Mouse (Mus musculus) frontal cortex, postnatal 14 days (tissue): ENCODE measurements around the gene Trmt6.

ENCODE experiments used
- DNase-seq, 2 experiments: peaks; one replicate each; pipeline ENCODE4 v3.0.0; 2022; ENCODE audit warnings: low spot score in 2 of 2

The Trmt6 gene

DNA sequence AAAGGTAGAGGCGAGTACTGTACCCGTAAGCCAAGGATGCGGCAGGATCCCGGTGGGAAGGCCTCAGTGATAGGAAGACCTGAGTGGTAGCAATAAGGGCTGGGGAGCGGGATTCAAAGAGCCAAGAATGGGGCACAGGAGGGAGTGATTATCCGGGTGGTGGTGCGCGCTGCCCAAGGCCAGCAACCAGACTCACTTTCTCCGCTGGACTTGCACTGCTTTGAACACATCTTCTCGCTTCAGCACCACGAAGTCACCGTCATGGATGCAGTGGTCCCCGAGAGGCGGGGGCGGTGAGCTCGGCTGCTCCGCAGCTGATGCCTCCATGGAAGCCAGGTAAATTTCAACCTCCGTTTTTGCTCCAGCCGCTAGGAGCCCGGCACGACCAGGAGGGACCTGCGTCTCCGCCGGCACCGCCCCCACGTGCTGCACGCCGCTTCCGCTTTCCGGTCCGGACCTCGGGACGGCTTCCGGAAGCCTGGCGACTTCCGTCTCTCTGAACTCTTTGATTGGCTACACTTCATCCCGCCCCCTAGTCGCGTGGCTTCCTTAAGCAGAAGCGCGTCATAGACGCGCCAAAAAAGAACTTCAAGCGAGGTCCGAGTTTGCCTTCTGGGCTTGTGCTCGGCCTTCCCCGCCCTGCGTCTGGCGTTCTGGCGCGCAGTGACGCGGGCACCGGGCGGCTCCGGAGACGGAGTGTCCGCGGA, at the start of gene Trmt6, which contains the start of gene Mcm8:
Gene Trmt6, minus strand, starts transcription at position 448 of the 707 bp plus-strand sequence.
Gene Mcm8, plus strand, starts transcription at position 534 of the 707 bp plus-strand sequence.
- peak; percentile 81 to 85 for DNase-seq

DNA sequence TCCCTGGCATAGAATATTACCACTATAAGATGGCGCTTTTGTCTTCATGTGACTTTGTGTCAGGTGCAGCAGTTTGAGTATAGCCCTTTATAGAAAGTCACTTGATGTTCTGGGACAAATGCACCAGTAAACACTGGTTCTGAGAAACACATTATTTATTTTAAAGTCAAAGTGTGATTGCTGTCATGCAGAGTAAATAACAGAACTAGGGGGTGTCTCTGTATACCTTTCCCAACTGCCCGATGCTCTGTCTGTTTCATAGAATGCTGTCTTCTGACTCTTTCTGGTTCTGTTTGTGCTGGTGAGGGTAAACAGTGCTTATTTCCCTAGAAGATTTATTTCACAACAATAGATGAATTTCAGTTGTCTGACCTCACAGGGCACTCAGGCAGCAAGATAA, 47.5 kb upstream of the Trmt6 start:
- no peak for DNase-seq

DNA sequence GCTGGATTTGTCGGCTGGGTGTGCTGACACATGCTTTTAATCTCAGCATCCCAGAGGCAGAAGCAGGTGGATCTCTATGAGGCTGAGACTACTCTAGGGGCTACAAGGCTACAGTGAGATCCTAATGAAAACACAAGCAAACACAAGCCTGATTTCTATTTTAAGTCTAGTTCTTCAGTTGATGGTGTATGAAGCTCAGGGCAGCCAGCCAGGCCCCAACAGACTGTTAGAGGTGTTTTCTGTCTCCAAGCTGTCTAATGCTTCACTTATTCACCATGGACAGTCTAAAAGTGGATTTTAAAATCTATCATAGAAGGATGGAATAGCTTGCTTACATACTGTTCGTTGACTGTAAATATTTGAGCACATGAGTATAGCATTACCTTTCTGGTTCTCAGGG, 45.6 kb upstream of the Trmt6 start:
- no peak for DNase-seq

DNA sequence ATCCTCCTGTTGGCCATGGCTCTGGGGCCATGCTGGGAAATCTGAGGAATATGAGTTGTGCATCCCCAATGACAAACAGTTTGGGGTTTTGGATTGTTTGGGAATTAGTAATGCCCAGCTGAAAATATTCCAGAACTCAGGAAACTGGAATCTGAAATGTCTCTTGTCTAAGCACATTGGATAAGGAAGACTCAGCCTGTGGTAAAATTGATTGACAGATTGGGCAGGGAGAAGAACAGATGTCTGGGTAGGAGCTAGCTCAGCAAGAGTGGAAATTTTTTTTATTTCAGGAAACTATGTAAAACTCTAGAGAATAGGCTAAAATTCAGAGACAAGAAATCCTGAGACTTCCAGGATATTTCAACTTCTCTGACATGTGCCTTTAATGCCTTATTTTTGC, 44.6 kb upstream of the Trmt6 start:
- no peak for DNase-seq

DNA sequence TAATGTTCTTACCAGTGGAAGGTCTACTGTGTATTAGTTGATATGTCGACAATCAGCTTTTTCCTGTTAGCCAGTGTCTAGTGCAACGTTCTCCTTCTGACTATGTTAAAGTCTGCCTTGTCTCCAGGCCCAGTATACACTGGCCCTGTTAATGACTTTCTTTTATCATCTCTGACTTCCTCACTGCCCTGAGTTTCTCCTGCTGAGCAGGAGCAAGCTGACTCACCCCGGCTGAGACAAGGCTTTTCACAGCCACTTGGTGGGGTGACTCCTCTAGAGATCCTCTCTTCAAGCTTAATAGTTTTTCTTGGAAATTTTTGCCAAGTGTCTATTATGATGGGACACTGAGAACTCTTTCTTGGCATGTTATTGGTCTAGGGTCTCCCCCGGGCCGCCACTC, 40.5 kb upstream of the Trmt6 start:
- no peak for DNase-seq

DNA sequence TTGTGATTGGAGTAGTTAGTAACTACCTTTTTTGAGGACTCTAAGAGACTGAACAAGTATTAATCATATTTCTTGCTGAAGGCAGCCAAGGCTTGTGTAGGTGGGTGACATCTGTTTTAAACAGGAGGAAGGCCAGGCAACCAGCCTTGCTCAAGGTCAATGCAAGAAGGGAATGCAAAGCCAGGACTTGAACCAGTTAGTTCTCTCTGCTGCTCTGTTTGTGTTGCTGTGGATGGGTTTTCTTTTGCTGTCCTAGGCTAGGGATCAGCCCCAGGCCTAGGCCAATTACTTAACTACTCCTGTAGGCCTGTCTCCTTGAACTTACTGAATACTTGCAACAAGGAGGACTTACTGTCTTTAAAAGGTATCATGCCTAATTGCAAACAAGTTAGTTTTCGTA, 37.2 kb upstream of the Trmt6 start:
- DNase-seq = no peak

DNA sequence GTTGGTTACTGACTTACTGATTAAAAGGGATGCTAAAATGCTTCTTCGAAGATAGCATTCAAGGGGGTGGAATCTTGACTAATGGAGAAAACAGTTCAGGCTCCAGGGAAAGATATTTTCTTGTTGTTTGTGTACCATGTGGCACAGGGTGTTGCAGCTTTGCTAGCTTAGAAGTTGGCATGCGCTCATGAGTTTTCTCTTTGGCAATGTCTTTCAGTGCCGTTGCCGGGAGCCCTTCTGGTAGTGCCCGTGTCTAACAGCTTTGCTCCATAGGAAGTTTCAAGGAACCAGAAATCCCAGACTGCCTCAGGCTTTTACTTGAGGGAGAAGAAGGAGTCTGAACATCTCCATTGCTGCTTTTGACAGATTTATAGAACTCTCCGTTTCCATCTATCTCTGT, 33.3 kb upstream of the Trmt6 start:
- no peak for DNase-seq

DNA sequence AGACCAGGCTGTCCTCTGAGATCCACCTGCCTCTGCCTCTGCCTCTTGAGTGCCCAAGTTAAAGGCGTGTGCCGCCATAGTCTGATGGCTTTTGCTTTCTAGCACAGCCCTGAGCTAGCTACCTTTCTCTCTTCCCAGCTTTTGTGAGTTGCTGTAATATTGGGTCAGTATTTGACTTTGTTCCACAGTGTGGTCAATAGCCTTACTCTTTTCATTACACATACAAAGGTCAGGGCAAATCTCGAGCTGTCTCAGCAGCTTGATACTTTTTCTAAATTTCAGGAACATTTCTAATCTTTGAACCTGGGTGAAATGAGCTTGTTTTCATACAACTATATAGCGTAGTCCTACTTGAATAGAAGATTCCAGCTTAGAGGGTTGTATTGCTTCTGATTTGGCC, 32.5 kb upstream of the Trmt6 start:
- DNase-seq = no peak

DNA sequence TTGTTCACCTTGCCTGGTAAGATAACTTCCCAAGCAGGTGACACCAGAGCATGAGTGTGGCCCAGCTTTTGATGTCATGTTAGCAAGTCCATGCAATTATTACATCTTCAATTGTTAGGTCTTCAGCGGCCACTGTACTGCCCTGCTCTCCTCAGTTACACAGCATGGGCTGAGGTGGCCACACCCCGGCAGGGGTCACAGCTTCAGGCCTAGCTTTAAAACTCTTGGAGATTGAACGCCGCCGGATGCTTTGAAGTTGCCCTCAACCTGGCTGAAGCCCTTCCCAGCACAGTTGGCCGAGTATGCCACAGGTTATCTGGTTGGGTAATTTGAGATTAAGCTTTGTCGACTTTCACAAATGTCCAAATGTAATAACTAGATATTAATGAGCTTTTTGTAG, 31.7 kb upstream of the Trmt6 start:
- no peak for DNase-seq

DNA sequence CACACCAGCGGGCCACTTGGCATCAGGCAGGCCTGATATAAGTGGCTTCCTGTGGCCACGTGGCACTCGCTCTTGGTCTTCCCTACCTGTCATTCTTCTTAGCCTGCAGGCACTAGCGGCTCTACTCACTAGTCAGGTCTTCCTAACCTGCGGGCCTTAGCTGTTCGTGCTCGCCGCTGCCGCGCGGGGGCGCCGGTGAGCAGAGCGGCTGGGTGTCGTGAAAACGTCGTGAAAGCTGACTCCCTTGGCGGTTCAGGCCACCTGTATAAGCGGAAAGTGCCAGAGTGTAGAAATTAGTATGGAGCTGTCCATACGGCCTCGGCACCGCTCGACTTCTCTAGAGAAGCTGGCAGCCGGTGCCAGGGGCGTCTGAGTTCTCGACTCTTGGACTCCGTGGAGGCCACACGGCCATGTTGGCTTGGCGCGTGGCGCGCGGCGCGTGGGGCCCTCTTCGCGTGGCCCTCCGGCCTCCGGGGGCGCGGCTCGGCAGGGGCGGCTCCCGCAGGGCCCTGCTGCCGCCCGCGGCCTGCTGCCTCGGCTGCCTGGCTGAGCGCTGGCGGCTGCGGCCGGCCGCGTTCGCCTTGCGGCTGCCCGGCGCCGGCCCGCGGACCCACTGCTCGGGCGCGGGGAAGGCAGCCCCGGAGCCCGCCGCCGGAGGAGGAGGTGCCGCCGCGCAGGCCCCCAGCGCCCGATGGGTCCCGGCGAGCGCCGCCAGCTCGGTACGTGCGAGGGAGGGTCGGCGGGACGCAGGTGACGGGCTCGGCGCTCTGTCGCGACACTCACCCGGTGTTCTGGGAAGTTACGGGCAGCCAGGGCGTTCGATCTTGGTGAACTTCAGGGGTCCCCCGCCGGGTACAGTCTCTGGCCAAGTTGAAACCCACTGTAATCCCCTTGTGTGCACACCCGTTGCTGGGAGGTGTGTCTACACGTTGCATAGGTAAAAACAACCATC, 30.8 kb upstream of the Trmt6 start, which contains the start of gene Crls1:
Gene Crls1, plus strand, starts transcription at position 260 of the 952 bp plus-strand sequence.
- peak; percentile 93 to 98 for DNase-seq

DNA sequence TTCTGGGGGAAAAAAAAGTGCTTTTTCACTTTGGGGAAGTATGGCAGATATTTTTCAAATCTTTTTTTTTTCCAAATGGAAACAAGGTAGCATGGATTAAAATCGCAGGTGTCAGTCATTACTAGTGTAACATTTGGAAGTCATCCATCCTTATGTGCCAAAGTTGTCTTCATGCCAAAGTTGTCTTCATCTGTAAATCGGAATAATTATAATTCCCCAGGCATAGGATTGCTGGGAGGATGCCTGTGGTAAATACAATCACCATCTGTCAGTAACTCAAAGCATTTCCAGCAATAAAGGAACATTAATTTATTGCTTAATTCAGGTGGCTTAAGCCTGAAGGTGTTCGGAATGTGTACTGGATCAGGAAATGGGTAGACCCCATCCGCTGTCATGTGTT, 25.2 kb upstream of the Trmt6 start:
- no peak for DNase-seq

DNA sequence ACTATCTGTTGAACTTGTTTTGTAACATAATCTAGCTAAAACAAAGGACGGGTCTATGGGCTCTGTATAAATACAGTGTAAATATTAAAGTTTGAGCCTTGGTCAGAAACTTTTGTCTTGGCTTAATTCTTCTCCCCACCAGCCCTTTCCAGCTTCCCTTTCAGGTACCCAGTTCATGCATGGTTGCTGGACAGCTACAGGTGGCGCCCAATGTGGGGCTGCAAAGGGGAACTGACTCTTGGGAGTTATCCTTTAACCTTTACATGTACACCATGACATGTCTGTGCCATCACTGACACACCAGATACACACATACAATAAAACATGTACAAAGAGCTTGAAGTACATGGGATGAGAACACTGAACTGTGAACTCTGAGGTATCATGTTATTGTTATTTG, 12.9 kb downstream of the Trmt6 start:
- no peak for DNase-seq

DNA sequence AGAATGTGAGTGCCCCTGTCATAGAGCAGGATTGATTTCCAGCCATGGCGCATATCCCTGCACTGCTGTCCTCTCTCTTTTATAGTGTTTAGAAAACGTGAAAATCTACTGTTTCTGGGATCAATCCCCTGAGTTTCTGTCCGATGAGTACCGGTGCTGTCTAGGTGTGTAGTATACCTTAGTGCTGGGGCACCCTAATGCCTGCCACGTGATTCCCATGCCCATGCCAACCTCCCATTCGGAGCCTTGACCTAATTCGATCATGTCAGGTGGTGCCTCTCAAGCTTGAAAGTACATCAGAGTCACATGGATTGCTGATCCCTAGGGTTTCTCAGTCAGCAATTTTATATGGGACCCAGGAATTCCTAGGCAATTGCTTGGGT, 21.7 kb downstream of the Trmt6 start:
- DNase-seq = no peak

DNA sequence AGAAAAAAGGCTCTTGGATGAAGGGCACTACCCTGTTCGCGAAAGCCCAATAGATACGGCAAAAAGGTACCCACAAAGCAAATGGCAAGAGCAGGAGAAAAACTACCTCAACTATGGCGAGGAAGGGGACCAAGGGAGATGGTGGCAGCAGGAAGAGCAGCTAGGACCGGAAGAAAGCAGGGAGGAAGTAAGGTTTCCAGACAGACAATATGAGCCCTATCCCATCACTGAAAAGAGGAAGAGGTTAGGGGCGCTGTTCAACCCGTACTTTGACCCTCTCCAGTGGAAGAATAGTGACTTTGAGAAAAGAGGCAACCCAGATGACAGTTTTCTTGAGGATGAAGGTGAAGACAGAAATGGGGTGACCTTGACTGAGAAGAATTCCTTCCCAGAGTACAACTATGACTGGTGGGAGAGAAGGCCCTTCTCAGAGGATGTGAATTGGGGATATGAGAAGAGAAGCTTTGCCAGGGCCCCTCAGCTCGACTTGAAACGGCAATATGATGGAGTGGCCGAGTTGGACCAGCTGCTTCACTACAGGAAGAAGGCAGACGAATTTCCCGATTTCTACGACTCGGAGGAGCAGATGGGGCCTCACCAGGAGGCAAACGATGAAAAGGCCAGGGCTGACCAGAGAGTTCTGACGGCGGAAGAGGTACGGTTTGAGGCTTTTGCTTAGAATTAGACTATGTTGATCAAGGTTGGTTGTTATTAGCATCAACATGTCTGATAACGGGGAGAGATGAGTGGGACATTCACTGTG, 22.2 kb downstream of the Trmt6 start:
- DNase-seq = no peak

DNA sequence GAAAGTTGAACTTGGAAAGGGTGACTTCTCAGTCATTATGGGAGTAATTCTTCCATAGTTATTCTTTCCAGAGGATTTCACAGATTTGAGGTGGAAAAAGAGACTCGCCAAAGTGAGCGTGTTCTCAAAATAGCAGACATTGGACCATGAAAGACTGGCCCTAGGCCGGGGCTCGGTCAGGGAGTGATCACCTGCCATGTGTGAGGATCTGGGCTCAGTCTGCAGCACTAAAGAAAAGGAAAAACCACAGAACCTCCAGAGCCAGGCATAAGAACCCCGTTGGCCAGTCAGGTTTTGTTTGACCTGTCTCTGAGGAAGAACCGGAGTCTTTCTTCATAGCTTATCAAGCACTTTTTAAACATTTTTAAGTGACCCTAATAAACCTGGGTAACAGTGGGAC, 31.8 kb downstream of the Trmt6 start:
- no peak for DNase-seq

DNA sequence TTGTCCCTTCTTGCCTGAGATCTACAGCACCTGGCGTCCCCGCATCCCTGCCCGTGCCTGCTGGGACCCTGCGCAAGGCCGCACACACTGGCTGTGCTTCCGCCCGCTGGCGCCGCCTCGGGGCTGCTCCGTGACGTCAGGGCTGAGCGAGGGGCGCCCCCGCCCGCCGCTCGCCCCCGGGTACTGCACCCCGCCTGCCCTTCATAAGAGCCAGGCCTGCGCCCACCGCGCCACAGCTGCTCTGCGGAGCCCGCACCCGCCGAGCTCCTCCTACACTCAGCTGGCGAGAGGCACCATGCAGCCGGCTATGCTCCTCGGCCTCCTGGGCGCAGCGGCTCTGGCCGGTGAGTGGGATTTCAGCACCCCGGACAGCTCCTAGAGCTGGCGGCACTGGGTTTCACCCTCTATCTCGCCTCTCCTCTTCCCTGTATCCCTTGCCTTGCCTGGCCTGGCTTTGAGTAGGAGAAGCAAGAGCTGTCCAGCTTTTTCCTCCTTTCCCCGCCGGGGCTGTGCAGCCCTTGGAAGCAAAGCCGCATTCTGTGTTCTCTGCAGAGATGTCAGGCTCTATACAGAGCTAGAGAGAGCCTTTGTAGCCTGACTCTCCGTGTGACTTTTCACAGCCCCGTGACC, 34.3 kb downstream of the Trmt6 start:
- DNase-seq = peak; percentile 78

DNA sequence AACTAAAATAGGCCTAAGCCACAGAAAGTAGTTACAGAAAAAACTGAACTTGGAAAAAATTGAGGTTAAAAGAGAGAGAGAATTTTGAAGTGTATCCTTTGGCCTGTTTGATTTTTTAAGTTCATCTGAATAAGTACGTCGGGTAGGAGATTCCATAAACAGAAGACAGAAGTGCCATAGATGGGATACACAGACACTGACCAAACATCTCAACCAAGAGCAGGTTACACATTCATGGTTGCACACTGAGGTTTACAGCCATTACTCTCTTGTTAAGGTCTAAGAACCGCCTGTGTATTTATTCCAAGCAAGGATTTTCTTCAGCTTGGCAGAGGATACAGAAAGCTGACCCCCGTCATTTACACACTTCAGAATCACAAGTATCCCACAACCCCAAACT, 34.9 kb downstream of the Trmt6 start, which contains the start of gene Chgb:
Gene Chgb, plus strand, starts transcription at position 301 of the 400 bp plus-strand sequence.
- no peak for DNase-seq

DNA sequence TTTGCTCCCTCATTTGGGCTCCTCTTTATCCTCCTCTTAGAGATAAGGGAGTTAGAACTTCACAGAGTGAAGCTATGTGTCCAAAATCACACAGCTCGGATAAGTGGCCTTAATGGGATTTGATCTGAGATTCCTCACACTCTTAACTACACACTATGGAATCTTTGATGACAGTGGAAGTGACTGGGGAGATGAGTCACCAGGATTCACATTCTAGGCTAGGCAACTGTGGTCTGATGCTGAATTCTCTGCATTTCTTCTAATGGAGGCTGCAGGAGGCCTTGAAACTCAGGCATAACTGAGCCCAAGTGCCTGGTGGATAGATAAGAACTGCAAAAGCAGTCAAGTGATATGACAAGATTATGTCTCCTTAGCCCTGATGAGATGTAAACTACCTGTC, 45.0 kb downstream of the Trmt6 start:
- no peak for DNase-seq

DNA sequence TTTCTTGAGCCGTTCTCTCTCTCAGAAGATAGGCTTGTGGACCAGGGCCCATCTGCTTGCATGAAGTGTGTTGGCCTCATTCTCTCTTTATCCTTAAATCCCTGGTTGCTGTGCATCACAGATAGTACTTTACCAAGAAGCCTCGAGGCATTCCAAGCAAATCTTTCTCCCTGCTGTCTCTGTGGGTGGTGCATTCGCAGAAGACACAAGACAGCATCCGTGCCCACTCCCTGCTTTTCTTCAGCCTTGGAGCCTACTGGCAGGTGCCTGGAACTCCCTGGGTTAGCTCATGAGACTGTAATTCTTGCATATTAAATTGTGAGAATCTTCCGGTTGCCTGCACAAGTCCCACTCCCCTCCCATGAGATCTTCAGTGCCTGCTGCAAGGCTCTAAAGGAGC, 57.9 kb downstream of the Trmt6 start:
- DNase-seq = peak; percentile 48 to 73
